Mouse (Mus musculus): ENCODE measurements around the gene Catsperg2. TPM values are rescaled to one million over a fixed set of nuclear protein-coding genes. Genes with fewer than 3 reads are reported as not detected.

The Catsperg2 gene
- 0.03 and 0.08 TPM in 2 replicates for polyA plus RNA-seq (2012; rRNA removed)

GRCm38 (mm10) chr7:29726860-29727259 is at the start of gene Catsperg2:
Catsperg2 (minus strand) TSS chr7:29727032.

DNA sequence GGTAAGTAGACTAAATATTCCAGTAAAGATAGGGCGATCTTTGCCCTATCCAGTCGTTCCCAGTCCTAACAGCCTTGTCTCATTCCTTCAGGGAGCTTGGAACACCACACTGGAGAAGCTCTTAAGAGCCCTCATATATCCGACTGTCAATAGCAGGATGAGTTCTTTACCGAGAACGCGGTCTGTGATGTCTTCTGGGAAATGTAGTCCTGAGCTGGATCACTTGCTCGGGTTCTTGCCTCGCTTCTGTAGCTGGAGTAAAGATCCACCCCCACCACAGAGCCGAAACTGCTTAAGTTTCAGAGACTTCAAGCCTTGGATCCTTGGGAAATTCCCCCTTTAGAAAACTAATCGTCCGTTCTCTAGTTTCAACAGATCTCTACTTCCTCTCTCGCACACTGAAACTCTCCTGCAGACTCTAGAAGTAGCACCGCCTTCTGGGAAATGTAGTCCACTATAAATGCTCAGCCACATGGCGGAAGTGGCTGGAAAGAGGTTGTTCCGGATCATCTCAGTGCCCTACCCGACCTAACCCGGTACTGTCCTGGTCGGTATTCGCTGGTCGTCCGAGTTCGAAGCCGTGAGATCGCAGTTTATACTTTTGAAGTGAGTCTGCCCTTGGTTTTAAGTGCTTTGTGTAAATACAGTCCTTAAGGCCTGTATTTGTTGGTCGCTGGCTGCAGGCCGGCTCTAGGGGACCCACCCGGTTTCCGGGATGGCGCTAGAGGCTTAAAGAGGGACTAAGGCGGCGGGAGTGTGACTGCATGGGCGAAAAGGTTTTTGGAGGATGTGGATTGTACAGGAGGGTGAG is 41.5 kb upstream of the Catsperg2 start, which contains the start of gene Zfp84:
Gene Zfp84 (plus strand): TSS at position 463 of the 811 bp plus-strand sequence.

Other genes with a start within 250 kb of the Catsperg2 start
- gene Sipa1l3, start 208.4 kb downstream of the Catsperg2 start, polyA plus RNA-seq (2012; rRNA removed), result 58.2 and 61.3 TPM in 2 replicates
- gene Zfp84, start 41.5 kb upstream of the Catsperg2 start, polyA plus RNA-seq (2012; rRNA removed), result 0.40 and 0.41 TPM in 2 replicates
- 0.64 and 0.76 TPM in 2 replicates for gene Zfp30, start 57.0 kb upstream of the Catsperg2 start, polyA plus RNA-seq (2012; rRNA removed)
- gene Zfp790, start 89.1 kb upstream of the Catsperg2 start, polyA plus RNA-seq (2012; rRNA removed), result 0.22 and 0.32 TPM in 2 replicates
- gene Zfp940, start 126.6 kb upstream of the Catsperg2 start, polyA plus RNA-seq (2012; rRNA removed), result 0.03 TPM in 1 of 2 replicates, not detected in the other
- gene Zfp420, start 132.9 kb upstream of the Catsperg2 start, polyA plus RNA-seq (2012; rRNA removed), result 0.08 and 0.13 TPM in 2 replicates
- gene Zfp27, start 179.5 kb upstream of the Catsperg2 start, polyA plus RNA-seq (2012; rRNA removed), result 0.23 and 0.56 TPM in 2 replicates
- gene Zfp383, start 181.2 kb upstream of the Catsperg2 start, polyA plus RNA-seq (2012; rRNA removed), result 0.15 and 0.19 TPM in 2 replicates
- 4.7 and 6.0 TPM in 2 replicates for gene Zfp74, start 227.1 kb upstream of the Catsperg2 start, polyA plus RNA-seq (2012; rRNA removed)

All from stomach, adult 2 months (tissue).